Mouse (Mus musculus): Measurements from ENCODE around the gene Mark4. TPM values are rescaled to one million over a fixed set of nuclear protein-coding genes. Genes with fewer than 3 reads are reported as not detected.

Gene Mark4
- polyA plus RNA-seq, 1 experiment from 2014 or later: 9.2 TPM

DNA sequence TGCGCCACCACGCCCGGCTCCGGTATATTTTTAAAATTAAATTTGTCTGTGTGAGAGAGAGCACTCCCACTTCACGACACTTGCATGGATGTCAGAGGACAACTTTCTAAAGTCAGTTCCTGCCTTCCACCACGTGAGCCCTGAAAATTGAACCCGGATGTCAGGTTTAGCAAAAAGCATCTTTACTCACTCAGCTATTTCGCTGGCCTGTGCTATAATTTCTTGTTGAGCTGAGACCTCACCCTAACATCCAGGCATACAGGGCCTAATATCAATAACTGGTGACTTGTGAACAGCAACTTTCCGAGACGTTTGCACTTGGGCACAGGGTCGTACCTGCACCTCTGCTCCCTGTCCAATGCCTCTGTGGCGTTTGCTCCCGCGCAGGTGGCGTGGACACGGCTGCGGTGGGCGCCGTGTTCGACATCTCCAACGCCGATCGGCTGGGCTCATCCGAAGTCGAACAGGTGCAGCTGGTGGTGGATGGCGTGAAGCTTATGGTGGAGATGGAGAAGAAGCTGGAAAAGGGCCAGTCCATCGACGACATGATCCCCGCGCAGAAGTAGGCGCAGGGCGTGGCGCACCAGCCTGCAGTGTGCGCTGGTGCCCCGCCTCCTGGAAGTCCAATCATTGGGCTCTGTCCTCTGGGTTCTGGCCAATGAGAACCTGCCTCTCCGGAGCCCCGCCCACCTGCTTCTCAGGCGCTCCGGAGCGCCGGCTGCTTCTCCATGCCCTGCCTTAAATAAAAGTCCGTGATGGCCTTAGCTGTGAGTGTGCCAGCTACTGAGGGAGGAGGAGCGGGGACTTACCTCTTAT, 37.6 kb downstream of the Mark4 start:
- Histone ChIP-seq H3K4me3 (ENCODE audit: low read depth, low read length) (peak overlapping the region; percentile 36), H3K9me3 (replicated peaks; ENCODE audit: control insufficient read depth, low read length) (no peaks in the 10 kb centered on the region), H3K27me3 (replicated peaks; ENCODE audit: control insufficient read depth, insufficient read depth, low read length) (peaks cover 19% of the 10 kb centered on the region), H3K9ac (ENCODE audit: low read length) (no peak overlapping the region; the same call in 1 of the 2 replicates), H3K4me1 (ENCODE audit: control insufficient read depth, insufficient read depth, low read length) (no peaks in the 10 kb centered on the region), H3K36me3 (ENCODE audit: control insufficient read depth, insufficient read depth, low read length) (peaks cover 12% of the 10 kb centered on the region), H3K27ac (ENCODE audit: low read depth, low read length) (no peak overlapping the region), H3K4me2 (ENCODE audit: low read length) (peak overlapping the region; percentile 71)
- WGBS: 13% methylated on average over 43 of the region's 43 CpGs
- peak; percentile 98 for ATAC-seq
- DNase-seq (ENCODE audit: low spot score): peak; percentile 97

DNA sequence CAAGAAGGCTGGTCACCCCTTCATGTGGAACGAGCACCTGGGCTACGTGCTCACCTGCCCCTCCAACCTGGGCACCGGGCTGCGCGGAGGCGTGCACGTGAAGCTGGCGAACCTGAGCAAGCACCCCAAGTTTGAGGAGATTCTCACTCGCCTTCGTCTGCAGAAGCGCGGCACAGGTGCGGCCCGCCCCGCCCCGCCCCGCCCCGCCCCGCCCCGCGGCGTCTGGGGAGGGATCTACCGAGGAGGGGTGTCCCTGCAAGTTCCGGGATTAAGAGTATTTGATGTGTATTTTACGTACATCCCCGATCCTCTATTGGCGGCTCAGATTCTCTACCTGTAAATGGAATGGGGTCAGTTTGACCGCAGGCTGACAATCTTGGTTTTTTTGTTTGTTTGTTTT, 38.5 kb downstream of the Mark4 start:
- no peaks in the 10 kb centered on the region for H3K4me1 ChIP-seq (ENCODE audit: control insufficient read depth, insufficient read depth, low read length)
- H3K4me3 ChIP-seq (ENCODE audit: low read depth, low read length): no peak overlapping the region
- WGBS: 5% methylated on average over 28 of the region's 28 CpGs
- H3K27ac ChIP-seq (ENCODE audit: low read depth, low read length): no peak overlapping the region
- H3K4me2 ChIP-seq (ENCODE audit: low read length): no peak overlapping the region
- DNase-seq (ENCODE audit: low spot score): no peak
- H3K27me3 ChIP-seq (replicated peaks; ENCODE audit: control insufficient read depth, insufficient read depth, low read length): peaks cover 19% of the 10 kb centered on the region
- no peak for ATAC-seq
- no peak overlapping the region for H3K9ac ChIP-seq (ENCODE audit: low read length)
- H3K36me3 ChIP-seq (ENCODE audit: control insufficient read depth, insufficient read depth, low read length): peaks cover 3% of the 10 kb centered on the region; the same call in 1 of the 2 replicates
- H3K9me3 ChIP-seq (replicated peaks; ENCODE audit: control insufficient read depth, low read length): no peaks in the 10 kb centered on the region

GRCm38 (mm10) chr7:19416590-19416989, 42.0 kb downstream of the Mark4 start:
- WGBS: 82% methylated on average over 15 of the region's 15 CpGs
- Histone ChIP-seq H3K4me3 (ENCODE audit: low read depth, low read length) (no peak overlapping the region), H3K9me3 (replicated peaks; ENCODE audit: control insufficient read depth, low read length) (no peaks in the 10 kb centered on the region), H3K27me3 (replicated peaks; ENCODE audit: control insufficient read depth, insufficient read depth, low read length) (peaks cover 19% of the 10 kb centered on the region), H3K4me1 (ENCODE audit: control insufficient read depth, insufficient read depth, low read length) (no peaks in the 10 kb centered on the region), H3K27ac (ENCODE audit: low read depth, low read length) (no peak overlapping the region), H3K36me3 (ENCODE audit: control insufficient read depth, insufficient read depth, low read length) (no peaks in the 10 kb centered on the region), H3K4me2 (ENCODE audit: low read length) (no peak overlapping the region), H3K9ac (ENCODE audit: low read length) (no peak overlapping the region)
- ATAC-seq: no peak
- DNase-seq (ENCODE audit: low spot score): no peak

- no peak overlapping the region for H3K9ac ChIP-seq (ENCODE audit: low read length)
- no peaks in the 10 kb centered on the region for H3K4me1 ChIP-seq (ENCODE audit: control insufficient read depth, insufficient read depth, low read length)
- no peak overlapping the region for H3K4me3 ChIP-seq (ENCODE audit: low read depth, low read length)
- ATAC-seq: no peak
- H3K27ac ChIP-seq (ENCODE audit: low read depth, low read length): no peak overlapping the region
- H3K4me2 ChIP-seq (ENCODE audit: low read length): no peak overlapping the region
- H3K36me3 ChIP-seq (ENCODE audit: control insufficient read depth, insufficient read depth, low read length): no peaks in the 10 kb centered on the region
- WGBS: 81% methylated on average over 3 of the region's 3 CpGs
- no peaks in the 10 kb centered on the region for H3K27me3 ChIP-seq (replicated peaks; ENCODE audit: control insufficient read depth, insufficient read depth, low read length)
- no peaks in the 10 kb centered on the region for H3K9me3 ChIP-seq (replicated peaks; ENCODE audit: control insufficient read depth, low read length)
- no peak for DNase-seq (ENCODE audit: low spot score)
Observed at GRCm38 (mm10) chr7:19413525-19413924, 45.1 kb downstream of the Mark4 start.

- ATAC-seq (no peak), DNase-seq (ENCODE audit: low spot score) (no peak)
- Histone ChIP-seq H3K9me3 (replicated peaks; ENCODE audit: control insufficient read depth, low read length) (no peaks in the 10 kb centered on the region), H3K36me3 (ENCODE audit: control insufficient read depth, insufficient read depth, low read length) (no peaks in the 10 kb centered on the region), H3K27ac (ENCODE audit: low read depth, low read length) (no peak overlapping the region), H3K4me2 (ENCODE audit: low read length) (no peak overlapping the region), H3K4me3 (ENCODE audit: low read depth, low read length) (no peak overlapping the region), H3K9ac (ENCODE audit: low read length) (no peak overlapping the region), H3K27me3 (replicated peaks; ENCODE audit: control insufficient read depth, insufficient read depth, low read length) (0 out of 2 replicates have a peak, but pooled peaks cover 3% of the 10 kb centered on the region), H3K4me1 (ENCODE audit: control insufficient read depth, insufficient read depth, low read length) (no peaks in the 10 kb centered on the region)
- 88% methylated on average over 5 of the region's 5 CpGs for WGBS
Observed at GRCm38 (mm10) chr7:19411783-19412182, 46.8 kb downstream of the Mark4 start.

- H3K4me1 ChIP-seq (ENCODE audit: control insufficient read depth, insufficient read depth, low read length): no peaks in the 10 kb centered on the region
- 0 out of 2 replicates have a peak, but pooled peaks cover 4% of the 10 kb centered on the region for H3K27me3 ChIP-seq (replicated peaks; ENCODE audit: control insufficient read depth, insufficient read depth, low read length)
- no peak overlapping the region for H3K4me3 ChIP-seq (ENCODE audit: low read depth, low read length)
- 77% methylated on average over 11 of the region's 11 CpGs for WGBS
- H3K36me3 ChIP-seq (ENCODE audit: control insufficient read depth, insufficient read depth, low read length): no peaks in the 10 kb centered on the region
- H3K9ac ChIP-seq (ENCODE audit: low read length): no peak overlapping the region
- no peak for DNase-seq (ENCODE audit: low spot score)
- no peak for ATAC-seq
- no peaks in the 10 kb centered on the region for H3K9me3 ChIP-seq (replicated peaks; ENCODE audit: control insufficient read depth, low read length)
- no peak overlapping the region for H3K4me2 ChIP-seq (ENCODE audit: low read length)
- H3K27ac ChIP-seq (ENCODE audit: low read depth, low read length): no peak overlapping the region
Observed at GRCm38 (mm10) chr7:19410766-19411344, 47.8 kb downstream of the Mark4 start.

GRCm38 (mm10) chr7:19409753-19410152, 48.9 kb downstream of the Mark4 start:
- 61% methylated on average over 6 of the region's 6 CpGs for WGBS
- DNase-seq (ENCODE audit: low spot score) (no peak), ATAC-seq (no peak)
- Histone ChIP-seq H3K4me1 (ENCODE audit: control insufficient read depth, insufficient read depth, low read length) (no peaks in the 10 kb centered on the region), H3K36me3 (ENCODE audit: control insufficient read depth, insufficient read depth, low read length) (no peaks in the 10 kb centered on the region), H3K9me3 (replicated peaks; ENCODE audit: control insufficient read depth, low read length) (no peaks in the 10 kb centered on the region), H3K4me2 (ENCODE audit: low read length) (no peak overlapping the region), H3K27ac (ENCODE audit: low read depth, low read length) (no peak overlapping the region), H3K4me3 (ENCODE audit: low read depth, low read length) (no peak overlapping the region), H3K27me3 (replicated peaks; ENCODE audit: control insufficient read depth, insufficient read depth, low read length) (peaks cover 9% of the 10 kb centered on the region), H3K9ac (ENCODE audit: low read length) (no peak overlapping the region)

GRCm38 (mm10) chr7:19405417-19405816, 53.2 kb downstream of the Mark4 start:
- H3K9me3 ChIP-seq (replicated peaks; ENCODE audit: control insufficient read depth, low read length): 0 out of 2 replicates have a peak, but pooled peaks cover 4% of the 10 kb centered on the region
- peaks cover 38% of the 10 kb centered on the region for H3K27me3 ChIP-seq (replicated peaks; ENCODE audit: control insufficient read depth, insufficient read depth, low read length)
- 3% methylated on average over 19 of the region's 19 CpGs for WGBS
- H3K4me1 ChIP-seq (ENCODE audit: control insufficient read depth, insufficient read depth, low read length): peaks cover 4% of the 10 kb centered on the region; the same call in 1 of the 2 replicates
- H3K9ac ChIP-seq (ENCODE audit: low read length): no peak overlapping the region
- no peaks in the 10 kb centered on the region for H3K36me3 ChIP-seq (ENCODE audit: control insufficient read depth, insufficient read depth, low read length)
- H3K4me3 ChIP-seq (ENCODE audit: low read depth, low read length): no peak overlapping the region
- DNase-seq (ENCODE audit: low spot score) (peak; percentile 70), ATAC-seq (peak; percentile 66)
- H3K4me2 ChIP-seq (ENCODE audit: low read length): no peak overlapping the region
- no peak overlapping the region for H3K27ac ChIP-seq (ENCODE audit: low read depth, low read length)

GRCm38 (mm10) chr7:19404476-19404875, 54.1 kb downstream of the Mark4 start, which contains the start of gene Ckm:
Ckm (plus strand) TSS chr7:19404776.
- Histone ChIP-seq H3K27me3 (replicated peaks; ENCODE audit: control insufficient read depth, insufficient read depth, low read length) (peaks cover 41% of the 10 kb centered on the region), H3K9ac (ENCODE audit: low read length) (peak within 1 kb of the TSS; percentile 55), H3K4me1 (ENCODE audit: control insufficient read depth, insufficient read depth, low read length) (peaks cover 4% of the 10 kb centered on the region), H3K9me3 (replicated peaks; ENCODE audit: control insufficient read depth, low read length) (0 out of 2 replicates have a peak, but pooled peaks cover 4% of the 10 kb centered on the region), H3K4me2 (ENCODE audit: low read length) (peak within 1 kb of the TSS; percentile 90), H3K36me3 (ENCODE audit: control insufficient read depth, insufficient read depth, low read length) (no peaks in the 10 kb centered on the region), H3K4me3 (ENCODE audit: low read depth, low read length) (peak within 1 kb of the TSS; percentile 49), H3K27ac (ENCODE audit: low read depth, low read length) (no peak within 1 kb of the TSS)
- DNase-seq (ENCODE audit: low spot score) (no peak), ATAC-seq (no peak)
- 51% methylated on average over 7 of the region's 7 CpGs for WGBS

Measured in forebrain, embryonic 14.5 days (tissue).